Mouse (Mus musculus): Measurements from ENCODE around the gene Cav3. TPM values are rescaled to one million over a fixed set of nuclear protein-coding genes. Genes with fewer than 3 reads are reported as not detected.

The Cav3 gene
- polyA plus RNA-seq (2015; fragmentation: Illumina TruSeq; extraction: RNeasy Lipid Tissue Mini Kit (QIAGEN cat#74804); ENCODE audit: insufficient read depth, low replicate concordance) = not detected

GRCm38 (mm10) chr6:112459341-112459749 lies at the start of gene Cav3:
Cav3 (plus strand) TSS chr6:112459505.

GRCm38 (mm10) chr6:112489910-112490559 lies 30.7 kb downstream of the Cav3 start, which contains the start of gene Oxtr:
Oxtr (minus strand) TSS chr6:112489943.

Other genes with a start within 250 kb of the Cav3 start
- gene Lmcd1, start 185.7 kb upstream of the Cav3 start, polyA plus RNA-seq (2015; fragmentation: Illumina TruSeq; extraction: RNeasy Lipid Tissue Mini Kit (QIAGEN cat#74804); ENCODE audit: insufficient read depth, low replicate concordance) = 5.2 TPM
- gene Ssu2, start 71.5 kb upstream of the Cav3 start, polyA plus RNA-seq (2015; fragmentation: Illumina TruSeq; extraction: RNeasy Lipid Tissue Mini Kit (QIAGEN cat#74804); ENCODE audit: insufficient read depth, low replicate concordance) = 4.6 TPM
- gene Oxtr, start 30.4 kb downstream of the Cav3 start, polyA plus RNA-seq (2015; fragmentation: Illumina TruSeq; extraction: RNeasy Lipid Tissue Mini Kit (QIAGEN cat#74804); ENCODE audit: insufficient read depth, low replicate concordance) = 0.18 TPM
- 17.1 TPM for gene Rad18, start 237.2 kb downstream of the Cav3 start, polyA plus RNA-seq (2015; fragmentation: Illumina TruSeq; extraction: RNeasy Lipid Tissue Mini Kit (QIAGEN cat#74804); ENCODE audit: insufficient read depth, low replicate concordance)